Mouse (Mus musculus) heart, adult 8-10 months (tissue): ENCODE results near the gene Irx4. TPM values are rescaled to one million over a fixed set of nuclear protein-coding genes. Genes with fewer than 3 reads are reported as not detected.

Source experiments
- DNase-seq: peaks from one replicate; pipeline ENCODE4 v3.0.0; 2022; ENCODE audit warnings: low spot score
- total RNA-seq, 4 experiments: library from RNA; stranded (reverse); gene quantifications; 2 replicates each; pipeline ENCODE4 v1.2.4; 2022

Irx4 gene
- total RNA-seq: 10 to 100 TPM; 27.8 to 34.9 (median 32.4) TPM

- no peak for DNase-seq
These were observed at the start of gene Irx4 for GRCm38 (mm10) chr13:73260354-73261035. Gene Irx4 (plus strand): TSS chr13:73260479.

DNA sequence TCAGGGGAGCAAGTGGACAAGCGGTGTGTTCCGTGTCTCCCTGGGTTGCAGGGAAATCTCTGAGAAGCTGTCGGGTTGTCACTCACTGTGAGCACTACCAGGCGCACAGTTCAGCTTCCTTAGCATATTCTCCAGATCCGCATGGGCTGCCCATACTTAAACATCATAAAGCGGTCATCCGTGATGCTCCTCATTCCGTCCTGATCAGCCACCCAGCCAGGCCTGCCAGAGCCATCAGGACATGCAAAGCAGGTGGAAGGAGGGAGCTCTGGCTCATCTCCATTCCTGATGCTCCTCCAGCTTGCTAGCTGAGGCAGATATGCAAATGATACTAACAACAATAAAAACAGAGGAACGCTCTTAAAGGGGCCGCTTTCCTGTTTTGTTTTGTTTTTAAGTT is 46.0 kb upstream of the Irx4 start:
- no peak for DNase-seq

GRCm38 (mm10) chr13:73236461-73236860 is 23.8 kb upstream of the Irx4 start:
- no peak for DNase-seq

DNA sequence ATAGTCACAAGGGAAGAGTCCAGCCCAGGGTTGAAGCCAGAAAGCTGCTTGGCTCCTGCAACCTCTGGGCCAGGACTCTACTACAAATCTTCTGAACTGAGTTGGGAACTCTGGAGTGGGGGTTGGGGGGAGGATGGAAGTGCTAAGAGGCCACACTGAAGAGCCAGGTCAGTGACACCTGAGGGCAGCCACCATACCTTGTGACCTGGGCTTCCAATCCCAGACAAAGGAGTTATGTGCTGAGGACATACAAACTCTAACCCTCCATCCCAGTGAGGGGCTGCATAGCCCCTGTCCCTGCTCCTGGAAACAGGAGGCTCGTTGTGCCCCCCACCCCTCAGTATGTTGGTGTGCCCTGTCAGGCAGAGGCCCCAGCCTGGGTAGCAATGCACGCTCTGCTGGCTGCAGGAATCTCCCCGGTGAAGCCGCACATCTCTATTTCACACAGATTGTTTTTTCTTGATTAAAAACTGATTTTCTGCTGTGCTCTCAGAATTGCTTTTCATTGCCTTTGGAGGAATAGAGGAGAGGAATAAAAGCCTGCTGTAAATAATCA is 21.0 kb upstream of the Irx4 start:
- DNase-seq: no peak

DNA sequence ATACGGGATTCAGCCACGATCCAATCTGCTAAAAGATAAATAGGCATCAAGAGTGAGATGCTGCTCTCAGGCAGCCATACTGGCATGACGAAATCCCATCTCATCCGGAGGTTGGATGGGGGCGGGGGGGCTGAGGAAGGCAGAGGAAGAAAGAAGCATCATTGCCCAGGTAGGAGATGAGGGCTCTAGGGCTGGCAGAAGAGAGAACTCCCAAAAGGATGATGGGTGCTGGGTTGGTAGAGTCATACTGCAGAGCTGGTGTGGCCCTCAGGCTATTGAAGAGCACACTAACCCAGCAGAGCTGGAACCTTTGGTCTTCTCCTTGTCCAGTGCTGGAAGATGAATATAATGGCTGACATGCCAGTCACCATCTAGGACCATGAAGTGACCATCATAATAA is 17.7 kb upstream of the Irx4 start:
- DNase-seq: no peak

DNA sequence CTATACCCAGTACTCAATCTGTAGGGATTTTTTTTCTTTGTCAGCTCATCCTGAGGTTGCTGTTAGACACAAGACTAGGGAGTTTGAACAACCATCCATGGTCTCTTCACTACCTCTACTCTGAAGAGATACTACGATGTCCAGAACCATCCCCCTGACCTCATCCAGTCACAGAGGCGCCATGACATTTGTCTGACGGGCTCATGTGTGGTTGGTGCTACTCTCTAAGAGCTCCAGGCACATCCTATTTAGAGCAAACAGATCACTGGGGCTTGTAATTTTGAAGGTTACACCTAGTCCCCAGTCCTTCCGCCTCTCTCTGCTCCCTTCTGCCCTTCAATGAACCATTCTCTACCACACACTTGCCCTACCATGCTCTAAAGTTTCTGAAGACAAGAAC is 13.3 kb upstream of the Irx4 start:
- DNase-seq: no peak

DNA sequence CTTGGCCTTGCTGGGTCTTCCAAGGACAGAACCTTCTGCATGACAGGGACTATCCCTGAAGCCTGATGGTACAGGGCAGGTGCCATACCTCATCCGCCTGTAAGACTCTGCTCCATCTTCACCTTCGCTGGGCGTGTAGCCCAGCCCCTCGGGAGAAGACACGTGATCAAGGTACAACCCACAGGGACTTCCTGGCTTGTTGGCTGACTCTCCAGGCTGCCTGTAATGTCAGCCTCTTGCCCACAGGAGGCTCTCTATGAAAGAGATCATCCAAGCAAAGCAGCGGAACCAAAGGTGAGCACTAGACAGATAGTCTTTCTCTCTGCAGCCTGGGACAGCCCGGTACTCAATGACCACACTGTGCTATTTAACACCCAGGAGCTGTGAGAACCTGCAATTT is 9.1 kb upstream of the Irx4 start:
- no peak for DNase-seq

- DNase-seq: no peak
These were observed 8.3 kb upstream of the Irx4 start for GRCm38 (mm10) chr13:73252022-73252421.

DNA sequence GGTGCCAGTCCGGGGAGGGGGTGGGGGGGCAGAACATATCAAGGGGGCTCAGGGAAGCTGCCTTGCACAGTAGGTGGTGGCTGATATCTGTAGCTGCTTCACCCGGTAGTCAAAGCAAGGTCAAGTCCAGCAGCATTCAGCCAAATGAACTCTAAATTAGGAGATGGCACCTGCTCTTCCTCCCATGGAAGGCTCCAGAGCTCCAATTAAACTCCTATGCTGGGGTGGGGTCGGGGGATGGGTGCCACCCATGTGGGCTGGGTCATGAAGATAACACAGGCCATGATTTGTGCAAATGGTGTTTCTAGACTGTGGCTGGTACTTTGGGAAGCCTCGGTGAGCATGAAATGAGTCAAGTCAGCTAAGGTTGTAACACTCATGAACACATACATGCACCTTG is 1.9 kb upstream of the Irx4 start:
- DNase-seq: no peak

- no peak for DNase-seq
These were observed 514 bp upstream of the Irx4 start for GRCm38 (mm10) chr13:73259577-73260353.

DNA sequence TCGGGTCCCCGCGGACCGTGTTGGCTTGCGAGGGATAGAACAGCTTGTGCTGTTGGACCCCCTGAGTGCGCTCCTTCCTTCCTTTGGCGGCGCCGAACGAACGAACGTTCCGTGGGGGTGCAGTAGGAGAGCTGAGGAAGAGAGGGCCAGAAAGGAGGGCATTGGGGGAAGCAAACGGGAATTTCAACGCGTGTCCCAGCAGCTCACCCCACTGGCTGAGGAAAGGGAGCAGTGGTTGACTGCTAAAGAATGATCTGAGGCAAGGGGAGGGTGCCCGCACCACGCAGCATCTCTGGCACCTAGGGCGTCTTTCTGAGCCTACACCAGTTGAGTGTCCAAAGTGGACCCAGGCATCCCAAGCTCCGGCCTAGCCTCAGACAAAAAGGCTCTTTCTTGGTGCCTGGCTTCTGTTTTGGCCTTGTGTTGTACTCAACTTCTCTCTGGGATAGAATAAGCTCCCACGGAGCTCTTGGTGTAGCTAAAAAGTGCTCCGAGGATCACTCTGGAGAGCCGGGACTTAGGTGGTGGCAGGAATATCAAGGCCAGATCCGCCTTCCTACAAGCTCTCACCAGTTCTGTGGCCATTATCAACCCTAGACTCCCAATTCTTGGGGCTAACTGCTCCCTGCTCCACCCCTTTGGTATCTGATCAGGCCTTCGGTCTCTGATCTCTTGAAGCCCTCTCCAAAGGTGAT is 904 bp downstream of the Irx4 start:
- no peak for DNase-seq

DNA sequence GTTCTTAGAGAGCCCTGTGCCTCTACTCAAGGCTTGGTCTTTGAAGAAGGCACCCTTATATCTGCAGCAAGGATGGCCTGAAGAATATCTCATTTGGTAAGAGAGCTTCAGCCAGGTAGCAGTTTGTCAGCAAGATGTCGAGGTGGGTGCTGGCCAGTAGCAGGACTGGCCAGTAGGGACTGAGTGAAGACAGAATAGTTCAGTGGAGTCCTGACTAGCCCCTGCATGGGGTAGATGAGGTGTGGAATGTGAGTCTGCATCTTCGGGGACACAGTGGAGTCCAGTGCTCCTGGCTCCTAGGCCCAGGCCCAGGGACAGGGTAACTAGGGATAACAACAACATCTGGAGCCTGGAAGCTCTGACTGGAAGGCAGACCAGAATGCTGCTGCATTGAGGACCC is 1.6 kb downstream of the Irx4 start:
- no peak for DNase-seq

DNA sequence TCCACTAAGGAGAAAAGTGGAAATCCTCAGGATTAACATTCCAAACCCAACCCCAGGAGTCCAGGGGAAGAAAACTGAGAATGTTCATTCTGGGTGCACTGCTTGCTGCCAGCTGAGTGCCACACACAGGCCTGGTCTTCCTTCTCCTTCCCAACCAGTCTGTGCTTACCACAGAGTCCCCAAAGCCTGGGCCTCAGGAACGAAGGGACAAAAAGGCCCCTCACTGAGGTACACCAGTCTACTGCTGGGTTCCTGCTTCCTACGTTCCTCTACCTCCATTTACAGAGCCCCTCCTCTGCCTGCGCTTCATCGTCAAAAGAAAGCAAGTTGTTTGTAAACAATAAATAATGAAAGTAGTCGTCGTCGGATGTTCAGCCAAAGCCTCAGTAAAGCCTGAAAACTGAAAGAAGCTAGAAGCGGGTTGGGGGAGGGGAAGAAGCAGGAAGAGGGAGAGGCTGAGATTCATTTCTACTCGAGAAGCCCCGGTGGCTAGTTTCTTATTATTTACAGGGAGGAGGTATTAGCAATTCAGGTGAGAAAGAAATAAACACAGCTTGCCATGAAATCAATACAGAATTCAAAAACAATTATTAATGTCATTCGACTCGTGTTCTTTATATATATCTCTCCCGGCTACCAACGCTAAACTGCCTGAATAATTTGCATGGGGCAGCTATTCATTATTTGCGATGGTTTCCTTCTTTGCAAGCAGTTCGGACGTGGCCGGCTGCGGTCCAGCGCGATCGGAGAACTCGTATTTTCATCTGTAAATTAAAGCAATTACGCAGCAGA is 2.3 kb downstream of the Irx4 start:
- DNase-seq: no peak

DNA sequence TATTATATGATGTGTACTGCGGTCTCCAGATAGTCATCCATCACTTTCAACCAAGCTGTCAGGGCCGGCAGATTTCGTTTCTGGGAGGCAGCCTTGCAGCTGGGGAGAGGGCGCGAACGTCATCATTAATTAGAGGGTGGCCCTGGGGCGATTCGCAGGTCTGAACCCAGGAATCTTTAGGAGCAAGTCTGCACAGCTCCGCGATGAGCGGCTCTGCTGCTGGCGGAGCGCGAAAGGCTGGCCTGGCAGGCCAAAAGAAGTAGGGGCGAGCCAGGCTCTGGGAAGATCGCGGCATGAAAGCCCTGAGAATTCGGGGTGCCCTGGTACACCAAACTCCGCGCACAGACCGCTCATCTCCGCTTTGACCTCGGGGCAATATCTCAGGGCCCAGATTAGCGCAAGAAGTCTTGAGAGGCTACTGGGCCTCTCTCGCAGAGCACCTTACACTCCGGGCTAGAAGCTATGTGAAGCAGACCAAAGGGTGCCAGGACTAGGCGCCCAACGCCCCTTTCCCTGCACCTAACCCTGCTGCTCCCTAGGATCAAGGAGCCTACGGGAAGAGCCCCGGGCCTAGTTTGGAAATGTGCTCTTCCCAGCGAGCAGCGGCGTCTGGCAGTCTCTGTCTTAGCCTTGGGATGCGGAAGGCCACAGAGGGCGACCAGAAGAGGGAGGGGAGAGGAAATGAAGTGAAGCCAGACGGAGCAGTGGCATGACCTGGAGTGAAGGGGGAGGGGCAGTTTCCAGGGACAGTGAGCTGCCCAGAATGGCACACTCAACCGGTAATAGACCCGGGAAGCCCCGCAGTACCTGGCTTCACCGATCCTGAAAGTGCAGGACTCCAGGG is 3.1 kb downstream of the Irx4 start:
- no peak for DNase-seq

DNA sequence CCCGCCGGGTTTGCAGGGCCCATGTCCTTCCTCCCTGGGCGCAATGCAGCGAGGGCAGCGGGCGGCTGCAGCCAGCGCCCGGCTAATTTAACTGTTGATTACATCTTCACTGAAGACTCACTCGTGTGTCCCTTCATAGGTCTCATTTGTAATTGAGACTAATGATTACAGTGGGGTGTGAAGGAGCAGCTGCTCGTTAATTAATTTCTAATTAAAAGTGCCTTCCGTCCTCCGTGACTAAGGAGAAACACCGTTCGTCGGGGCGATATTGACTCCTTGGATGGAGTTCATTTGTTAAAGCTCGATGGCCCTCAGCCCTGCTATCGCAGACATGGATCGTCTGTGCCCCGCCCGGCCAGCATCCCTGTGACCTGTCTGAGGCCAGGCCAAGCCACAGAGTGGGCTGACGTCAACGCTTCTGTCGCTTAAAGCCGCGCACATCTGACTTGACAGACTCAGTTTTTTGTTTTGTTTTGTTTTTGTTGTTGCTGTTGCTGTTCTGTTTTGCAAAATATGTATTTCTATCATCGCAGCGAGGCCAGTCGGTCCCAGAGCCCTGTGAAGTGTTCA is 4.0 kb downstream of the Irx4 start:
- no peak for DNase-seq

- DNase-seq: no peak
These were observed 4.6 kb downstream of the Irx4 start for GRCm38 (mm10) chr13:73264831-73265230.

DNA sequence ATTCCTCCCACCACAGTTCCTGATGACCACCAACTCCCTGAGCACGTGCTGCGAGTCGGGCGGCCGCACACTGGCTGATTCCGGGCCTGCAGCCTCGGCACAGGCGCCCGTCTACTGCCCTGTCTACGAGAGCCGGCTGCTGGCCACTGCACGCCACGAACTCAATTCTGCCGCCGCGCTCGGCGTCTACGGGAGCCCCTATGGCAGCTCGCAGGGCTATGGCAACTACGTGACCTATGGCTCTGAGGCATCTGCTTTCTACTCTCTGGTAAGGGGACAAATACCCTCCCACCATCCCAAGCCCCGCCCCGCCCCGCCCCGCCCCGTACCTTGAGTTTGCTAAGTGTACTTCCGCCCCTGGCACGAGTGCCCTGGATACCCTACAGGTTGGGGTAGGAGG is 5.2 kb downstream of the Irx4 start:
- DNase-seq: no peak

DNA sequence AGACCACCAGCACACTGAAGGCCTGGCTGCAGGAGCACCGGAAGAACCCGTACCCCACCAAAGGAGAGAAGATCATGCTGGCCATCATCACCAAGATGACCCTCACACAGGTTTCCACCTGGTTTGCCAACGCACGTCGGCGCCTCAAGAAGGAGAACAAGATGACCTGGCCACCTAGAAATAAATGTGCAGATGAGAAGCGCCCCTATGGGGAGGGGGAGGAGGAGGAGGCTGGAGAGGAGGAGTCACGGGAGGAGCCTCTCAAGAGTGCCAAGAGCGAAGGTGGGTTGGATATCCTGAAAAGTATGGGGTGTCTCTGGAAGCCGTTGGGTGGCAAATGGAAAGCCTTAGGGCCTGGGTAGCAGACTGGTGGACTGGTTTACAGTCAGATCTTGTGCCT is 7.3 kb downstream of the Irx4 start:
- no peak for DNase-seq

DNA sequence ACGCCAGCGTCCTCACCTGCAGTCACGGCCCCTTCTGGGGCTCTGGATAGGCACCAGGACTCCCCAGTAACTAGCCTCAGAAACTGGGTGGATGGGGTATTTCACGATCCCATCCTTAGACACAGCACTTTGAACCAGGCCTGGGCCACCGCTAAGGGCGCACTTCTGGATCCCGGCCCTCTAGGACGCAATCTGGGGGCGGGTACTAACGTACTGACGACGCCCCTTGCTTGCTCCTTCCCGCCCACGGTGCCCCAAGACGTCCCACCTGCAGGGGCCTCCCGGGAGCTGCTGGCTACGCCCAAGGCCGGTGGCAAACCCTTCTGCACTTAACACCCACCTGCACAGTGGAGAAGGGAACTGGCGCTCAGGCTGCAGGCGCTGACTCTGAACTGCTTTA is 8.4 kb downstream of the Irx4 start:
- DNase-seq: no peak

GRCm38 (mm10) chr13:73269251-73269650 is 9.0 kb downstream of the Irx4 start:
- DNase-seq: no peak
